Mouse (Mus musculus): Measurements from ENCODE around the gene Rbm26.

Gene Rbm26

GRCm38 (mm10) chr14:105087001-105087400, 90.1 kb downstream of the Rbm26 start:
- DNase-seq (ENCODE audit: low spot score in 2 of 2) = no peak

- DNase-seq (ENCODE audit: low spot score in 2 of 2) = no peak
Observed at GRCm38 (mm10) chr14:105085332-105085993, 91.7 kb downstream of the Rbm26 start.

- no peak for DNase-seq (ENCODE audit: low spot score in 2 of 2)
Observed at GRCm38 (mm10) chr14:105084757-105085330, 92.3 kb downstream of the Rbm26 start.

- DNase-seq (ENCODE audit: low spot score in 2 of 2) = no peak
Observed at GRCm38 (mm10) chr14:105084106-105084505, 93.0 kb downstream of the Rbm26 start.

GRCm38 (mm10) chr14:105074776-105075175, 102.4 kb downstream of the Rbm26 start:
- no peak for DNase-seq (ENCODE audit: low spot score in 2 of 2)

- DNase-seq (ENCODE audit: low spot score in 2 of 2) = no peak
Observed at GRCm38 (mm10) chr14:105074376-105074775, 102.8 kb downstream of the Rbm26 start.

- no peak for DNase-seq (ENCODE audit: low spot score in 2 of 2)
Observed at GRCm38 (mm10) chr14:105071010-105071509, 106.1 kb downstream of the Rbm26 start.

- DNase-seq (ENCODE audit: low spot score in 2 of 2) = no peak
Observed at GRCm38 (mm10) chr14:105070258-105071009, 106.7 kb downstream of the Rbm26 start.

- DNase-seq (ENCODE audit: low spot score in 2 of 2) = no peak
Observed at GRCm38 (mm10) chr14:105068060-105068459, 109.1 kb downstream of the Rbm26 start.

- DNase-seq (ENCODE audit: low spot score in 2 of 2) = no peak
Observed at GRCm38 (mm10) chr14:105064243-105064642, 112.9 kb downstream of the Rbm26 start.

- DNase-seq (ENCODE audit: low spot score in 2 of 2) = no peak
Observed at GRCm38 (mm10) chr14:105061230-105061629, 115.9 kb downstream of the Rbm26 start.

GRCm38 (mm10) chr14:105057934-105058333, 119.2 kb downstream of the Rbm26 start:
- no peak for DNase-seq (ENCODE audit: low spot score in 2 of 2)
